Mouse (Mus musculus) heart, adult 2 months (tissue): Measurements from ENCODE around the gene Gfod1.

ENCODE experiments used
- CTCF ChIP-seq: fragments of 200-600 bp; IDR thresholded peaks from 2 replicates; pipeline ENCODE4 v1.8.1; 2022; ENCODE audit warnings: antibody characterized with exemption, mild to moderate bottlenecking, moderate library complexity
- EP300 ChIP-seq: fragments of 200-500 bp; IDR thresholded peaks from 2 replicates; pipeline ENCODE4 v1.6.1; 2011; ENCODE audit warnings: low read depth, low read length, control low read depth; ENCODE audit not compliant: insufficient read depth
- POLR2A ChIP-seq: fragments of 200-500 bp; IDR thresholded peaks from 2 replicates; pipeline ENCODE4 v1.6.1; 2011; ENCODE audit warnings: mild to moderate bottlenecking, low read depth, low read length, control low read depth; ENCODE audit not compliant: insufficient read depth

- TF ChIP-seq CTCF: no peak
- no peak for TF ChIP-seq POLR2A
- TF ChIP-seq EP300: no peak
These were observed 27.9 kb upstream of the Gfod1 start for GRCm38 (mm10) chr13:43331721-43332444.
